Mouse (Mus musculus): Measurements from ENCODE around the gene Gm21905.

Gene Gm21905

GRCm38 (mm10) chr5:67946321-67946720, at the start of gene Gm21905:
TSS of gene Gm21905 (minus strand) at chr5:67946421.
- no peak for DNase-seq

- DNase-seq = no peak
Measured at GRCm38 (mm10) chr5:67990426-67990825, 44.2 kb upstream of the Gm21905 start.

GRCm38 (mm10) chr5:67981946-67982526, 35.8 kb upstream of the Gm21905 start:
- DNase-seq = no peak

- no peak for DNase-seq
Measured at GRCm38 (mm10) chr5:67969536-67969935, 23.3 kb upstream of the Gm21905 start.

GRCm38 (mm10) chr5:67961708-67962629, 15.7 kb upstream of the Gm21905 start:
- no peak for DNase-seq

GRCm38 (mm10) chr5:67955486-67955885, 9.3 kb upstream of the Gm21905 start:
- DNase-seq = no peak

- DNase-seq = no peak
Measured at GRCm38 (mm10) chr5:67954097-67954496, 7.9 kb upstream of the Gm21905 start.

GRCm38 (mm10) chr5:67948074-67948473, 1.9 kb upstream of the Gm21905 start:
- DNase-seq = no peak

GRCm38 (mm10) chr5:67947006-67947405, 785 bp upstream of the Gm21905 start:
- DNase-seq = no peak

GRCm38 (mm10) chr5:67944074-67944785, 2.0 kb downstream of the Gm21905 start:
- DNase-seq = no peak

GRCm38 (mm10) chr5:67943199-67943598, 3.0 kb downstream of the Gm21905 start:
- no peak for DNase-seq

- no peak for DNase-seq
Measured at GRCm38 (mm10) chr5:67941369-67941768, 4.9 kb downstream of the Gm21905 start, which contains the start of gene Gm5108. TSS of gene Gm5108 (plus strand) at chr5:67941669.

GRCm38 (mm10) chr5:67931623-67932022, 14.6 kb downstream of the Gm21905 start:
- DNase-seq = no peak

- no peak for DNase-seq
Measured at GRCm38 (mm10) chr5:67930584-67930983, 15.6 kb downstream of the Gm21905 start.

- no peak for DNase-seq
Measured at GRCm38 (mm10) chr5:67904555-67904954, 41.7 kb downstream of the Gm21905 start.

GRCm38 (mm10) chr5:67898921-67899320, 47.3 kb downstream of the Gm21905 start:
- DNase-seq = no peak

GRCm38 (mm10) chr5:67884422-67885210, 61.6 kb downstream of the Gm21905 start:
- DNase-seq = peak; percentile 42

GRCm38 (mm10) chr5:67883564-67884171, 62.6 kb downstream of the Gm21905 start:
- no peak for DNase-seq
